Mouse (Mus musculus) MN1 (cell line): Measurements from ENCODE around the gene Lmtk2.

Experiments
- DNase-seq: peaks from one replicate; pipeline ENCODE4 v3.0.0-alpha.2; 2016; ENCODE audit warnings: low spot score

Lmtk2 gene

DNA sequence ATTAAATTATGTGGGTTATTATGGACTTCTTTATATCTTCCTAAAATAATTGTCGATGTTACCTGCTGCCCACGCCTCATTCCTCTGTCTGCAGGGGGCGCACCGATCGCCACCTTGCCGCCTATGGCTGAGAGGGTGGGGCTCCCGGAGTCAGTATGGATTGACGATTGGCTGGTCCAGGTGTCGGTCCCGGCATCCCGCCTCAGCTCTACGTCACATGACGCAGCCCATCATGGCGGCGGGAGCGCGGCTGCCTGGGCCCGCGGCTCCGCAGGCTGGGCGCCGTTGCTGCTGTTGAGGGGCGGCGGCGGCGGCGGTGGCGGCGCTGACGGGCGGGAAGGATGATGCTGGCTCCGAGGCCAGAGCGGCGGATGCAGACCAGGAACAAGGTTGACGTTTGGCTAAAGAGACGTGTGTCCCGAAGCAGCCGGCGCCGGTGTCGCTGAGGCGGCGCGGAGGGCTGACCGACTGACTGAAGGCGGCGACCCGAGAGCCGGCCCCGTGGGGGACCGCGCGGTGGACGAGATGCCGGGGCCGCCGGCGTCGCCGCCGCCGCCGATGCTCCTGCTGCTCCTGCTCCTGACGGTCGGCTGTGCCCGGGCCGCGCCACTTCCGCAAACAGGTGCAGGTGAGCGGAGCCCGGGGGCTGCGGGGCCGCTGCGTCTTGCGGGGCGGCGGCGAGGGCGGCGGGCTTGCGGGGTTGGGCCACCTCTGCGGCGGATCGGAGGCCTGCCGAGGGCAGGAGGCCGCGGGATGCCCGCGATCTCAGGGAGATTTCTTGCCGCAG is at the start of gene Lmtk2:
Gene Lmtk2, plus strand, starts transcription at position 288 of the 787 bp plus-strand sequence.
- peak; percentile 98 for DNase-seq

DNA sequence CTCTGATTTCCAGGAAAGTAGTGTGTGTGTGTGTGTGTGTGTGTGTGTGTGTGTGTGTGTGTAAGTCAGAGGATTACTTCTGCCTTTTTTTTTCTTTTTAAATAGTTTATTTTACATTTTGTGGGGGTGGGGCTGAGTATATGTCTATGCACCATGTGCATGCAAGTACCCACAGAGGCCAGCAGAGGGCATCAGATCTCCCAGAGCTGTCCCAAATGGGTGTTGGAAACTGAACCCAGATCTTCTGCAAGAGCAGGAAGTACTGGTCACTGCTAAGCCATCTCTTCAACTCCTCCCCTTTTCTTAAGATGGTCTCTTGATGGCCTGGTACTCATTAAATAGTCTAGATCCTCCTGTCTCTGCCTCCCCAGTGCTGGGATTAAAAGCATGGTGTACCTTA is 49.0 kb upstream of the Lmtk2 start:
- no peak for DNase-seq

DNA sequence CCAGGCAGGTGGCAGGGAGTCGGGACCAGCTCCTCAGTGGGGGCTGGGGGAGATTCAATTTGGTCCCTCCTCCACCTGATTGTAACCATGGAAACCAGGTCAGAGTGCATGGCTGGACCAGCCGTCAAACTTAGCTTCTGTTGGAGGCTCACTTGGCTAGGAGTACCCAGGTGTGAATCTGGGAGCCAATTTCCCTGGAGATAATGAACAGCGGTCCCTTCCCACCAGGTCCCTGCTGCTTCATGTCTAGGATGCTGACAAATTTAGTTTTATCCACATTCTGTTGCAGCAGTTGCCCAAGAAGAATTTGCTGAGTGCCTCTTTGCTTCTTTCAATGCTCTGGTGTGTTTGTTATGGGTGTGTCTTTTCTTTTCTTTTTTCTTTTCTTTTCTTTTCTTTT is 46.8 kb upstream of the Lmtk2 start:
- DNase-seq = no peak

DNA sequence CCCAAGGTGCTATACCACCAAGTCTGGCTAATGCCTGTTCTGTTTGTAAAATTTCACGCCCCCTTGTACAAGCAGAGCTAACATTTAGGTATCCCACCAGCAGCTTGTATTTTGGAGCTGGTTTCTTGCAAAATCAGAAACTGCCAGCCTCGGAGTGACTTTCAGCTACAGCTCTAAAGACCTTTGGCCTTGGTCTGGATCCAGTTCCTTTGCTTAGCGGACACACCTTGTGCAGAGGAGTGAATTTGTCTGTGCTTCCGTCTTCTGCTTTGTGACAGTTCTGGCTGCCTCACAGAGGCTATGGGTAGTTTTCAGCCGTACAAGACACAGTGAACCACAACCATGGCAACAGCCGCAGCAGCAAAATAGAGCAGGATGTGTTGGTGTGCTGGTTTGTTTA is 45.9 kb upstream of the Lmtk2 start:
- no peak for DNase-seq

DNA sequence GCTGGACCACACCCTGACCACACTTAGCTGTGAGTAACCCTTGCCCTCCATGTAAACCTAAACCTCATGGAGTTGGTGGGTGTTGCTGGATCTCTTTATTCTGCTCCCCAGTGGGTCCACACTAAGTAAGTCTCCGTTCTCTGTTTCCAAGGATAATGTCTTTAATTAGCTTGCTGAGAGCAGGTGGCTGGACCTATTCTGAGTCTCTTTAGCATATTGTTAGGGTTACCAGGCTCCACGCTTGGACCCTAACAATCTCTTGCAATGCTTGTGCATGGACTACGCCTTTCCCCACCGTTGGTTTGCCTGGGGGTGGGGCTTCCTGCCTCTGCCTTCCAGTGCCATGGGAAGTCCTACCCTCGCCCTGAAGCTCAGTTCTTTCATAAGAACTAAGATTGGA is 36.1 kb upstream of the Lmtk2 start:
- DNase-seq = no peak

GRCm38 (mm10) chr5:144066036-144066435 is 34.2 kb upstream of the Lmtk2 start:
- no peak for DNase-seq

- DNase-seq = no peak
Measured at GRCm38 (mm10) chr5:144070064-144070463, 30.2 kb upstream of the Lmtk2 start.

DNA sequence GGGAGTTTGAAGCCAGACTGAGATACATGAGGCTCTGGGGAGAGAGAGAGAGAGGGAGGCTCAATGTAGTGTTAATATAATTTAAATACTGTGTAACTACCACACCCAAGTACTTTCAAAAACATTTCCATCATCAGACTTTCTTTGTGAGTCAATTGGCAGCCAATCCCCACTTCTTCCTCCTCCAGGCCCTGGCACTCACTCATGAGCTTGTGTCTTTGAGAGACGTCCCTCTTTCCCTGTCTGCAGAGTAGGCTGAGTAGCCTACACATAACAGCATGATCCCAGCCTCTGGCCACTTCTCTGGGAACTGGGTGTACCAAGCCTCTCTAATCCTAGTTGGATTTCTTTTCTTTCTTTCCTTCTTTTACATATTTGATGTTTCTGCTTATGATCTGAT is 29.0 kb upstream of the Lmtk2 start:
- DNase-seq = no peak

DNA sequence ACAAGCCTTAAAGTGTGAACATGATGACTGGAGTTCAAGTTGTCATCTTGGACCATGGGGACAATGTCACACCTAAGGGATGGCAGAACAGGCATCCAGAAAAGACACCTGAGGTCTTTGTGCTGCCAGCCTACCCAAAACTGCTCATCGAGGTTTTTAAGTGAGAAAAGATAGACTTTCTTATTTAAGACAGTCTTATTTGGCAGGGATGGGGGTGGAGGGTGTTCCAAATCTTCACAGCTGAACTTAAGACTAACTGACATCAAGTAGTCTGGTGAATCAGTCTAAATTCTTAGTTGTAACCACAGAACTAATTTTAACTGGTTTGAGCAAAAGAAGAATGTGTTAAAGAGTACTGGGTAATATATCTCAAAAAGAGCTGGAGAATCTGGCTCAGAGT is 22.7 kb upstream of the Lmtk2 start:
- no peak for DNase-seq

- no peak for DNase-seq
Measured at GRCm38 (mm10) chr5:144080886-144081285, 19.4 kb upstream of the Lmtk2 start.

DNA sequence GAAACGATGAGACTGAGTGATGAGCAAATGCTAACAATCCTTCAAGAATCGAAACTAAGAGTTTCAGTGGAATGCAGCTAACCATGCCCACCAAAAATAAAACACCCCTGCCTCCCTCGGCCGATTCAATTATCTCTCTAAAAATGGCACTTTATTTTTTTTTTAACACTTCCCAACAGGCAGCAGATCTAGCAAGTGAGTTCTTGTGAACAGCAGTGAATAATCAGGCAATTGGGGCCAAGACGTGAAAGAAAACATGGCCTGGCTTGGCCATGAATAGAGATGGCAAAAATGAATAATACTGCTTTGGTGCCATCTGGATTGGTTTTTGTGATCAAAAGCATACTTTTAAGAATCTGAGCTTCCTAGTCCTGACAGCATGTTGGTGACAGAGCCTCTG is 18.2 kb upstream of the Lmtk2 start:
- DNase-seq = no peak

DNA sequence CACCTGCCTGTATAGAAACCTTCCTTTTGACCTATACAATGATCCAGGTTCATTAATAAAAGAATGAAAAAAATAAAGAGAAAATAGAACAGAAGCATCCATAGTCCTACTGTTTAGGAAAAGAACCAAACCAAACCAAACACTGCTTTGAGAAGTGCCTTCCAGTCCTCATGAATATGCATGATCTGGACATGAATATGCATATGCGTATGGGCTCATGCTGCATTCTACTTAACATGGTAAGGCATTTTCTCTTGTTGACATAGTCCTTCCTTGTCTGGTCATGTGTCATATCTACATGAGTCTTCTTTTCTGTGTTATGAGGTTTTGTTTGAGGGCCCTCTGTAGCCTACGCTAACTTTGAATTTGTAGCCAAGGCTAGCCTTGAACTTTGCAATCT is 16.7 kb upstream of the Lmtk2 start:
- no peak for DNase-seq

- no peak for DNase-seq
Measured at GRCm38 (mm10) chr5:144084271-144084670, 16.0 kb upstream of the Lmtk2 start.

GRCm38 (mm10) chr5:144085696-144086095 is 14.5 kb upstream of the Lmtk2 start:
- no peak for DNase-seq

DNA sequence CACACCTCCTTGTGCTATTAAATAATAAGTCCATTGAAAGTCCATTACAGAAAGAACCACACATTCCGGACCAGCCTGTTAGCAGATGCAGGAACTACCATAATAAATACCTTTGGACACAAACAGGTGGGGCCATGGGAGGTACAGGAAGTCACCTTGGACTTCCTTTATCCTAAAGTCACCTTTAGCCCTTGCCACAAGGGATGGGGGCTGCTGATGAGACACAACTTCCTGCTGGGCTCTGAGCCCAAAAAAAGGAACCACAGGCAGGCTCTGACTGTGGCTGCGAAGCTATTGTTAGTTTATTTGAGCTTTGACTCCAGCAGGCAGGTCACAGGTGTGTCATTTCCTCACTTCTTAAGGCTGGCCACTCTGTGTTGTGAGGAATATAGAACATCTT is 13.7 kb upstream of the Lmtk2 start:
- no peak for DNase-seq

GRCm38 (mm10) chr5:144088354-144088753 is 11.9 kb upstream of the Lmtk2 start:
- DNase-seq = no peak

DNA sequence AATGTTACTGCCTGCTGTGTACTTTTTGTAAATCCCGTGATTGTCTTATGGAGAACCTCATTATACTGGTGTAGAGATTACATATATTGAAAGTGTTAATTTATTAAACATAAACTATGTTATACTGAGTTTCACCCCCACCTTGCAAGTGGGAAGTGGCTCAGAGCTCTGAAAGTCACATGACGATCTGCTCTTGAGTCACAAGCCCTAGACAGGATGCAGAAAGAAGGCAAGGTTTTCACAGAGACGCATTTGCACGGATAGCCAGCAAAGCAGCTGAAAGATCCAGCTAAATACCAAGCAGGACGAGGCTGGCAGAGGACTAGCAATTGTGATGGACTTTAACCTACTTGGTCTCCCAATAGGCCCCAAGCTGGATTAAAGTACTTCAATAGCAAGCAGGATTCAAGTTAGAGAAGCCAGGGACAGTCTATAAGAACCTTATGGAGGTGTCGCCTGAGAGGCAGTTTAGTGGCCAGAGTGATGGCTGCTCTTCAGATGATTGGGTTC is 4.7 kb upstream of the Lmtk2 start:
- no peak for DNase-seq

DNA sequence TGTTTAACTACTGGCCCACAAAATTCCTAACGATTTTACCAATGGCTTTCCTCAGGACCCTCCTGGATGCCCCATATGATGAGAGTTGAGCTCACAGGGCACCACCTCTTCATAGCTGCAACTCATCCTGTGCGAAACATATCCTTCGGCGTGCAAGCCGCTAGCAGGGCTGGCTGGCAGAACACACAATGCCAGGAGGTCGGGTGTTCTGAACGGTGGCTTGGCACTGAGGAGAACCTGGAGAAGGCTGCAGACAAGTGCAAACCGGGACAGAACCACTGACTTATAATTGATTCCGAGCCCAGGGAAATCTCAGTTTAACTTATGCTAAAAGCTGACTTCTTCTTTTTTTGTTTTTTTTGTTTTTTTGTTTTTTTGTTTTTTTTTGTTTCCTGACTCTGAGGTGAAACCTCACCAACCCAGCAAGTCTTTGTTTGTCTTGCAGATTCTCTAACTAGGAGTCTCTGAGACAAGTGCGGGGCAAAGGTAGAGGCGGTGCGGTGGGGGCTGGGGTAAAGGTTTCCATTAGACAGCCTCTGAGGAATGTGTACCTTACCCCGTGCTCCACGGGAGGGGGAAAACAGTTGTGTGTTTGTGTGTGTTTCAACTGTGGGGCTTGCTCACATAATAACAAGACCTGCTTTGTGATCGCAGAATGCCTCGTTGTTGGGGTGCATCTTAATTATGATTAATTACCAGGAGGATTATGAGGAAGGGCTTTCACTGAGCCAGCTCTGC is 2.2 kb upstream of the Lmtk2 start:
- DNase-seq = no peak

DNA sequence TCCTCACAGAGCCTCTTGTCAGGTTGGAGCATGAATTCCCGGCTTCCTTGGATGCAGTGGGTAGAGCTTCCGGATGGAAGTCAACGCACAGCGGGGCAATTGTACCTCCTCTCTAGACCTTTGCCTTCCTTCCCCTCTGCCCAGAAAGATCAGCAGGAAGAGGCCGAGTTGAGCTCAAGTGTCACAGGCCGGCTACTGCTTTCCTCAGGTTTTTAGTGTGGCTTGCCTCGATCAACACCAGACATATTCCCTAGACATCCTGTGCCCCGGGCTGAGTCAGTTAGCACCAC is 1.7 kb upstream of the Lmtk2 start:
- DNase-seq = no peak

GRCm38 (mm10) chr5:144100948-144101347 is 712 bp downstream of the Lmtk2 start:
- peak; percentile 51 for DNase-seq

DNA sequence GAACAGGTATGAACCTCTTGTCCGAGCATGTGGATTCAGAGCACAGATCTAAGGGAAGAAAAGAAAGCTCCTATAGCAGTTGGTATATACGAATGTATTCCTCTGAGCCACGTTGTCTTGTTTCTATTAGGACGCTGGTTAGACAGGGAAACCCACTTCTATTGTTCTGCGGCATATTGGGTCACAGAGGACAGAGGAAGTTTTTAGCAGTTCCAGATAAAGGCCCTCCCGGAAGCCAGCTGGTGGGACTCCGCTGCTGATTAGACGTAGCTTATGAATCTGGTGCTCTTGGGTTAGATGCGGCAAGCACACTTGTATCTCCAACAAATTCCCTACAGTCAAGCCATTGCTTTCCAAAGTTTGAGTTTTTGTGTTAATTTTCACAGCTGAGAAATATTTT is 4.8 kb downstream of the Lmtk2 start:
- DNase-seq = no peak

GRCm38 (mm10) chr5:144105471-144106129 is 5.4 kb downstream of the Lmtk2 start:
- DNase-seq = no peak

DNA sequence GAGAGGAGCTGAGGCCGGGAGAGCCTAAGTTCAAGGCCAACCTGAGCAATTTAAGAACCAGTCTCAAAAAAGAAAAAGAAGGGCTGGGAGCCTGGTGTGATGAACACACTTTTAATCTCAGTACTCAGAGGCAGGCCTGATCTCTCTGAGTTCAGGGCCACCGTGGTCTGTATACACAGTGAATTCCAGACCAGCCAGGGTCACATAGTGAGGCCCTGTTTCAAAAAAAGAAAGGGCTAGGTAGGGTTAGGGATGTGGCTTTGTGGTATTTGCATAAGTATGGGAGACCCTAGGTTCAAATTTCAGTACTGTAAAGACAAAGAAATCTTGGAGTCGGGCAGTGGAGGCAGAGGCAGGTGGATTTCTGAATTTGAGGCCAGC is 5.9 kb downstream of the Lmtk2 start:
- no peak for DNase-seq
